Mouse (Mus musculus): Measurements from ENCODE around the gene Hnrnpu.

DNA sequence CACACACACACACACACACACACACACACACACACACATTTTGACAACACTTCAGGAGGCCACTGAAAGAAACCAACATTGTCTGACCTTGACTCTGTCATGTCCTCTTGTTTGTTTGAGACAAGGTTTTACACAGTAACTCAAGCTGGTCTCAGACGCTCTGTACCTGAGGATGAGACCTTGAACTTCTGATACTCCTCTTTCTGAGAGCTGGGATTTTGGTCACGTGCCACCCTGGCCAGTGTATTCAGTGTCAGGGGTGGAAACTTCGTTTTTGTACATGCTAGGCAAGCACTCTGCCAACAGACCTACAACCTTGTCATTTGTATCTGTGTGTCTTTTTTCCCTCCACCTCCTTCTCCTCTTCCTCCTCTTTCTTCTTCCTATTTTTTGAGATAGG, 17.0 kb upstream of the Hnrnpu start:
- no peak for TF ChIP-seq POLR2A (IDR thresholded peaks at IDR 0.05; ENCODE audit: low read depth, low read length)
- TF ChIP-seq CTCF (IDR thresholded peaks at IDR 0.05; ENCODE audit: extremely low read depth, insufficient read depth, insufficient read length, insufficient replicate concordance), result no peak
